Mouse (Mus musculus): ENCODE results near the gene Gm49387.
"Not testable (repeated sequence)": the region's sequence is repeated elsewhere in the genome, so short reads cannot be mapped to it uniquely, and the experiment has no call there.

The Gm49387 gene

DNA sequence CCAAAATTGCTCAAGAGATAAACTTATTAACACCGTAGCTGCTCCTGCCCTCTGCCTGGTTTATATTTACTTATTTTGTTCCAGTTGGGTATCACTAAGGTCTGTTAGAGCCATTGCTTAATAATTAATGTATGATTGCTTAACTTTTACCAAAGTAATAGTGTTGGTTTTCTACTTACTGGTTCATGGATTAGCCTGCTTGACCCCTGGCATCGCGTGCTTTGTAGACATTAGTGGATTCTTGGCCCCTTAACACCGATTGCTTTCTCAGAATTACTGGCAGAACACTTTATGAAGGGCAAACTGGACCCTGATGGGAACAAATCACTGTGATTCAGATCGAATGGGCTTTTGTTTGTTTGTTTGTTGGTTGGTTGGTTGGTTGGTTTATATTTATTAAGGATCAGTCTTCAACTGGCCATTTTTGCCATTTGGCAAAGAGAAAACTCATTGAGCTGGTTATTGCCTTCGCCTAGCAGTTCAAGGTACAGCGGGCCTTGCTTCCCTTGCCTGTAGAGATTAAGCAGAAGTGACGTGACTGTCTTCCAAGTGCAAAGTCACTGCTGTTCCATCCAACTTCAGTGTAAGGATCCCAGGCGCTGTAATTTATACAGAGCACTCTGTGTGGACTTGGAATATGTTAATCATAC is 953 bp upstream of the Gm49387 start:
- DNase-seq (ENCODE audit: low read depth, low spot score) = no peak

DNA sequence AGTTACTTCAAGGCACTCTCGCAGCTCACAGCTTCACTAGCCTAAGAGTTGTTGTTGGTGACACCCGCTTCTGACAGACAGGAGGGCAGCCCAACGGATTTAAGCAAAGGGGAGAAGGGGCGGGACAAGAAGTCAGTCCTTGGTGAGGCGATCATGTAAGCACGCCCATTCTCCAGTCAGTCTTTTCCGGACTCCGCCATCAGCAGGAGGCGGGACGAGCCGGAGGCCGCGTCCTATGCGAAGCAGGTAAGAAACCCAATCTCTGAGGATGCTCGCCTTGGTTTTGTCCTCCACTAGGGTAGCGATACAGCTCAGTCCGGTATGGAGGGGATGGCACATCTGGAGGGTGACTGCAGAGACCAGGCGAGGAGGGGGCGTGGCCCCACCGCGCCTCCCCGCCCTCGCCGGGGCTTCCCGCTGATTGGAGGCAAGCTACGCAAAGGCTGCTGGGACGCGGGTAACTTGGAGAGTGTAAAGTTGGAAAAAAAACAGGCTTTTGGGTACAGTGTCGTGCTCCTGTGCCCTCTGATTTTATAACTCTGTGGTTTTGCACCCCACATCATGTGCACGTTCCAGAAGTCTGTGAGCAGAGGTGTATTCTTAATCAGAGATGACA is 320 bp upstream of the Gm49387 start, which contains the start of the genes Btd and Hacl1:
Btd (plus strand) TSS at position 139 of the 616 bp plus-strand sequence.
Hacl1 (minus strand) TSS at position 397 of the 616 bp plus-strand sequence.
- DNase-seq (ENCODE audit: low read depth, low spot score) = peak; percentile 93

DNA sequence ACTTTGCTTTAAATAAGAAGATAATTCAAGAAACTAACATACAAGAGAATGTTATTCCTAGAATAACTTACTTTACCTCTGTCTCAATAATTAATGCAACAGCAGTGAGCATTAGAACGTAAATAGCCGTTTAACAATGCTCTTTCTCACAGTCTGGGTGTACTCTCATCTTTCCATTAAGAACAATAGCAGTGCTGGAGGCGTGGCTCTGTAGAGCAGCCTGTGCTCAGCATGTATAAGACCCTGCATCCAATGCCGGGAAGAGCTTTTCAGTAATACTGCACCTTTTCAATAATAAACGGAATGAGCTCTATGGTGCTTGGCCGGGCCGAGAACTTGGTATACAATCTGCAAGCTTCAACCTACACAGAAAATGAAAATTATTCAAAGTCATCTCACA is 10.0 kb downstream of the Gm49387 start:
- DNase-seq (ENCODE audit: low read depth, low spot score) = no peak

GRCm38 (mm10) chr14:31622748-31623147 is 17.9 kb downstream of the Gm49387 start:
- peak; percentile 86 for DNase-seq (ENCODE audit: low read depth, low spot score)

DNA sequence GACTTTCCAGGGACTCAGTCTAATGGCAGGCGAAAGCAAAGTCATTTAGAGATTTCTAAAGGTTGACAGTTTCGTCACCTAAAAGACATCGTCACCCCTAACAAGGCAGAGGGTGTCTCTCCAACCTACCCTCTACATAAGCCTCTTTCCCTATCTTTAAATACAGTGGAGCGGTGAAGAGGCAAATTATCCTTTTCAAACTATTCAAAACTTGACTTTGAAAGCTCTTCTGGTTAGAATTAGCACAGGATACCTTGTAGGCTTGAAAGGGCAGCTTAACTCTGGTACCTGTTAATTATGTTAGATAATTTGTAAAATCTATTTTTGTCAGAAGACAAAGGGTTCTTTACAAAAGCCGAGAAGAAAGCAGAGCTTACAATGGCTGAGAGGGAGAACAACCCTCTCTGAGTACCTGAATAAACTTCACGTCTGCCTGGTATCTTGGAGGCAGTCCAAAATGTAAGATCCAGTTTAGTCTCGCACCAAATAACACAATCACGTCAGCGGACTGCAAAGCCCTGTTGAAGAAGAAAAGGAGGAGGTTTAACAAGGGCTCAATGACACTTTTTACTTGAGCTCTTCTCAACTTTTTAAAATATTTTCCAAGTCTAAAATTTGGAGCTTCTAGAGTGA is 20.0 kb downstream of the Gm49387 start:
- no peak for DNase-seq (ENCODE audit: low read depth, low spot score)

DNA sequence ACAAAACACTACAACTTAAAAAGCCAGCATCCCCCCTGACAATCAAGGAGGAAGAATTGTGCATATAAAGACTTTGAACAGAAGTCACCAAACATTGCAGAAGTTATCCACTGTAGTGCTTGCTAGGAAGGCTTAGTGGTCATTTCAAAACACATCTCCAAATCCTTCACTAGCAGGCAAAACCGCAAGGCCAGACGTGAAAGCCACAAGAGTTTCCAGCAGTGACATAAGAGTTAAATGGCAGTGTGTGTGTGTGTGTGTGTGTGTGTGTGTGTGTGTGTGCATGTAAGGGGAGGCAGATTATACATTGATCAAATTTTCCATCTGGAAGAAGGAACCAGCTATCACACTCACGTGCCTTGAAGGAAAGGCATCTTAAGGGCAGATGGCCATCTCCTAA is 22.7 kb downstream of the Gm49387 start:
- no peak for DNase-seq (ENCODE audit: low read depth, low spot score)

GRCm38 (mm10) chr14:31617204-31617603 is 23.5 kb downstream of the Gm49387 start:
- no peak for DNase-seq (ENCODE audit: low read depth, low spot score)

- DNase-seq (ENCODE audit: low read depth, low spot score) = no peak
Observed at GRCm38 (mm10) chr14:31613671-31614070, 27.0 kb downstream of the Gm49387 start.

DNA sequence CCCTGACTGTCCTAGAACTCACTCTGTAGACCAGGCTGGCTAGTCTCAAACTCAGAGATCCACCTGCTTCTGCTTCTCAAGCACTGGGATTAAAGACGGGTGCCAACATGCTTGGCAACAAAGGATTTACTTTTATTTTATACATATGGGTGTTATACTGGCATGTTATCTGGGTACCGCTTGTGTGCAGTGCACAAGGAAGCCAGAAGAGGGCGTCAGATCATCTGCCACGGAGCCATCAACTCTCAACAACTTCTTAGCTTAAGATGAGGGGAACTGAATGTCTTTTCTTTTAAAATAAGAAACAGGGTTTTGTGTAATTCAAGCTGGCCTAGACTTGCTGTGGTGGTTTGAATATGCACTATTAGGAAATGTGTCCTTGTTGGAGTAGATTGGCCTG is 28.7 kb downstream of the Gm49387 start:
- DNase-seq (ENCODE audit: low read depth, low spot score) = no peak

- DNase-seq (ENCODE audit: low read depth, low spot score) = no peak
Observed at GRCm38 (mm10) chr14:31605514-31605913, 35.2 kb downstream of the Gm49387 start.

- no peak for DNase-seq (ENCODE audit: low read depth, low spot score)
Observed at GRCm38 (mm10) chr14:31604916-31605315, 35.8 kb downstream of the Gm49387 start.

DNA sequence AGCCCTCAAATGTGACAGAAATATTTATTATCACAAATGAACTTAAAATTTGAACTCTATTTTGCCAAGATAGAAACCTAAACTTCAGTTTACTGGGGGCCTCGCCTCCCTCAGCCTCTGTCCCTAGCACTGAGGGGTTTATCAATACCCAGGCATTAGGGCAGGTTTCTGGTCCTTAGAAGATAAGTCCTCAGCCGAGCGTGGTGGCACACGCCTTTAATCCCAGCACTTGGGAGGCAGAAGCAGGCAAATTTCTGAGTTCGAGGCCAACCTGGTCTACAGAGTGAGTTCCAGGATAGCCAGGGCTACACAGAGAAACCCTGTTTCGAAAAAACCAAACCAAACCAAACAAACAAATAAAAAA is 38.1 kb downstream of the Gm49387 start:
- not testable (repeated sequence) for DNase-seq (ENCODE audit: low read depth, low spot score)

- DNase-seq (ENCODE audit: low read depth, low spot score) = no peak
Observed at GRCm38 (mm10) chr14:31601908-31602615, 38.6 kb downstream of the Gm49387 start.

DNA sequence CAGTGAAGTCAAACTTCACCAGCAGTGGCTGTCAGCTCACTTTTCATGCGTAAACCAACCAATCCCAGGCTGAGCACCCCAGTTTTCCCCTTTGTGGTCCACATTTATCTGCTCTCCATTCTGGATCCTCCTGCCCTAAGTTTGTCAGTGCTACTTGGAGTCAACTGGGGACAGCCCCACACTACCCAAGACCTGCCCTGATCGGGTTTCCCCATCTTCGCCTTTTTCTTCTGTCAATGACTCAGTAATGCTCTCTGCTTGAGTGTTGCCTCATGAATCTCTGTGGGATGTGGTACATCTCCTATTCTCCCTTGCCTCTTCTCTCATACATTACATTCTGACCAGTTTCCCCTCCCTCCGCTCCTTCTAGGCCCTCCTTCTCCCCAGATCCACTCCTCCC is 43.2 kb downstream of the Gm49387 start:
- no peak for DNase-seq (ENCODE audit: low read depth, low spot score)

GRCm38 (mm10) chr14:31596408-31596807 is 44.3 kb downstream of the Gm49387 start:
- no peak for DNase-seq (ENCODE audit: low read depth, low spot score)

DNA sequence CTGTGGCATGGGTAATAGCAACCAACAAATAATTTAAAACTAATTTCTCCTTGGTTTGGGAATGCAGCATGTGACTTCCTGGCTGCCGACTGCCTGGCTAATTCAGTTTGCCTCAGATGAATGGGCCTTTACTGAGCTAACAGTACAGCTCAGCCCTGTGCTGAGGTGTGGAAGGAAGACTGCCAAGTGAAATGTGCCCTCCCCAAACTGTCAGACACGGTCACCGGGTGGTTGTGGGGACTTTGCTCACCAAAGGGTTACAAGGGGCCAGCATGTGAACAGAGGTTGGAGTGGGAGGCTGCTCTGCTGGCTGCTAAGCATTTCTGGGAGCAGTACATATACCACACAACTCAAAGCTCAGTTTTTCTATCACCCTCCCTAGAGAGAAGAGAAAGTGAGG is 46.0 kb downstream of the Gm49387 start:
- no peak for DNase-seq (ENCODE audit: low read depth, low spot score)

GRCm38 (mm10) chr14:31593036-31593435 is 47.6 kb downstream of the Gm49387 start:
- no peak for DNase-seq (ENCODE audit: low read depth, low spot score)

GRCm38 (mm10) chr14:31591243-31591642 is 49.4 kb downstream of the Gm49387 start, which contains the start of gene Colq:
Gene Colq (minus strand): TSS chr14:31591343.
- DNase-seq (ENCODE audit: low read depth, low spot score) = no peak

GRCm38 (mm10) chr14:31586451-31586850 is 54.2 kb downstream of the Gm49387 start:
- no peak for DNase-seq (ENCODE audit: low read depth, low spot score)

DNA sequence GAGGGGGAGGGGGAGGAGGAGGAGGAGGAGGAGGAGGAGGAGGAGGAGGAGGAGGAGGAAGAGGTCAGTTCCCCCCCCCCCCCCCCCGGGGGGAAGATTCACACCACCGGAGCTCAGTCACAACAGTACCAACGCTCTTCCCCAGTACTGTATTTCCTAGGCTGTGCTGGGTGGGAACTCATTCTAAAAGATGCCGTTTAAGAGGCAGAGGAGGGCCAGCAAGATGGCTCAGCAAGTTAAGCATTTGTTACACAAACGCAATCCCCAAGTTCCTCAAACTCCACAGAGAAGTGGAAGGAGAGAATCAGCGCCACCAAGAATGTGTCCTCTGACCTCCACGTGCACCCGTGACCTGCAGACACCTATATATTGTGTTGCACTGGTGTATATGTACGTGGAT is 57.6 kb downstream of the Gm49387 start:
- DNase-seq (ENCODE audit: low read depth, low spot score) = no peak

- no peak for DNase-seq (ENCODE audit: low read depth, low spot score)
Observed at GRCm38 (mm10) chr14:31577966-31578735, 62.5 kb downstream of the Gm49387 start.

Data from telencephalon, adult 2 months (tissue).